Mouse (Mus musculus): Measurements from ENCODE around the gene Mical3. TPM values are rescaled to one million over a fixed set of nuclear protein-coding genes. Genes with fewer than 3 reads are reported as not detected.
A peak's percentile ranks its signal among the peaks of the same experiment; 100 is the strongest.
"Not testable (repeated sequence)": the region's sequence is repeated elsewhere in the genome, so short reads cannot be mapped to it uniquely, and the experiment has no call there.

Gene Mical3
- polyA plus RNA-seq, 1 experiment from 2014 or later: 11.5 TPM

DNA sequence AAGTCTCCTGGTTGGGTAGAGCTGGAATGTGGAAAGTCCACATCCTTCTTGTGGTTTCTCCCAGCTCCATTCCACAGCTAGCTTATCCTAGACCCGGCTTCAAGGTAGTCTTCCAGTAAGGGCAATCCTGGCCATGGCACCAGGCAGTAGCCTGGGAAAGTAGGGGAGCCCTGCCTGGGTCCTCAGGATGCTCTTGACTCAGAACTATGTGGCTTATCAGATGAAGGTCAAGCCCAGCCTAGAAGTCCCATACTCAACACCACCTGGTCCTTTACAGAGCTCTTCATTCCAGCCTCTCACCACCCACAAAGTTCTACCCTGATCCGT lies 215.2 kb downstream of the Mical3 start:
- Histone ChIP-seq H3K9ac (ENCODE audit: low read length) (no peak overlapping the region), H3K27me3 (ENCODE audit: control insufficient read depth, insufficient read depth, low read length) (no peaks in the 10 kb centered on the region), H3K9me3 (replicated peaks; ENCODE audit: control insufficient read depth, low read length) (no peaks in the 10 kb centered on the region), H3K27ac (ENCODE audit: low read length) (peak overlapping the region; percentile 30; the same call in 1 of the 2 replicates), H3K4me3 (replicated peaks; ENCODE audit: low read length) (peak overlapping the region; percentile 69), H3K36me3 (ENCODE audit: control insufficient read depth, insufficient read depth, low read length) (no peaks in the 10 kb centered on the region), H3K4me1 (ENCODE audit: control insufficient read depth, insufficient read depth, low read length) (peaks cover 13% of the 10 kb centered on the region), H3K4me2 (ENCODE audit: low read depth, low read length) (peak overlapping the region; percentile 92)
- ATAC-seq (ENCODE audit: insufficient read depth, low FRiP score): no peak
- whole genome bisulfite sequencing: 26% methylated on average over 2 of the region's 2 CpGs

DNA sequence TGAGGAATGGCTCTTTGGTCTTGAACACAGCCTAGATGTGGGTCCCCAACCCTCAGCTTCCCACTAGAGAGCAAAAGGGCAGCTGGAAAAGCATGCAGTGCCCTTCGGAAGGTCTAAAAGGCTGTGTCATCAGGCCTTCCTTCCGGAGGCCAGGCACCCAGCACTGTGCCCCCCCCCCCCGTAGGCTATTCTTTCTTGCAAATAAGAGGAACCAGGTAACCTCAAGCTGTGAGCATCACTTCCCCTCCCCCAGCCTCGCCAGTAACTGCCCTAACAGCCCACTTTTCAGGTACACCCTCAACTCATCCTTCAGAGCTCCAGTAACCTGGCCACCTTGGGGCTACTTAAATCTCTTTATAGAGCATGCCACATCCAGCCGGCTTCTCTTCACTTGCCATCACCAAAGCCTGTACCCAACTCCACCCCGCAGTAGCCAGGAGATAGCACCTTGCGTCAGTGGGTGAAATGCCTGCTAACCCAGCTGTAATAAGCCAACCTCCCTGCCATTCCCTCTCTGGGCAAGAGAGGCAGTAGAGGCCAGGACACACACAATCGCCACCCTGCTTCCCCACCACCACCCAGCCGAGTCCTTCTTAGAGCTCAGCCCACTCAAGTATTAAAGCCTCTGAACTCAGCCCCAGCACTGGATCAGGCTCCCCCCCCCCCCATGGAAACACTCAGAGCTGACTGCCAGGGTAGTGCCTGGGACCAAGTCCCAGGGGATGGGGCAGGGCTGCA lies 215.7 kb downstream of the Mical3 start:
- H3K36me3 ChIP-seq (ENCODE audit: control insufficient read depth, insufficient read depth, low read length): no peaks in the 10 kb centered on the region
- no peak for ATAC-seq (ENCODE audit: insufficient read depth, low FRiP score)
- 51% methylated on average over 9 of the region's 9 CpGs for WGBS
- no peaks in the 10 kb centered on the region for H3K27me3 ChIP-seq (ENCODE audit: control insufficient read depth, insufficient read depth, low read length)
- no peaks in the 10 kb centered on the region for H3K9me3 ChIP-seq (replicated peaks; ENCODE audit: control insufficient read depth, low read length)
- no peak overlapping the region for H3K9ac ChIP-seq (ENCODE audit: low read length)
- no peak overlapping the region for H3K27ac ChIP-seq (ENCODE audit: low read length)
- no peak overlapping the region for H3K4me3 ChIP-seq (replicated peaks; ENCODE audit: low read length)
- peak overlapping the region; percentile 92; the same call in 1 of the 2 replicates for H3K4me2 ChIP-seq (ENCODE audit: low read depth, low read length)
- peaks cover 13% of the 10 kb centered on the region for H3K4me1 ChIP-seq (ENCODE audit: control insufficient read depth, insufficient read depth, low read length)

DNA sequence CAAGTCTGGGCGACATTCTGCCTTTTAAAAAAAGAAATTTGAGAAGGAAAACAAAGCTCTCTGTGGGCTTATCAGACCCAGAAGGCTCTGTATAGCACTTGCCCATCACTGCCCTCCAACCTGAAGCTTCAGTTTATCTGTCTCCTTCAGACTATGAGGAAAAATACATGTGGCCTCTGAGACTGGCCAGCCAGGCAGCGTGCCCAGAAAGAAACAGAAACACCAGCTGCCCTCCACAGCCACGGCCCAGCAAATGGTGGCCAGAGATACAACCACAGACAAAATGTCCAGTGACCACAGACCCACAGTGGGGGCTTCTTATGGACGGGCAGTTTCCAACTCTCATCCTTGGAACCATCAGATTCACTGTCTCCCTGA lies 216.3 kb downstream of the Mical3 start:
- WGBS: 71% methylated on average over 4 of the region's 4 CpGs
- peaks cover 13% of the 10 kb centered on the region for H3K4me1 ChIP-seq (ENCODE audit: control insufficient read depth, insufficient read depth, low read length)
- no peak for ATAC-seq (ENCODE audit: insufficient read depth, low FRiP score)

DNA sequence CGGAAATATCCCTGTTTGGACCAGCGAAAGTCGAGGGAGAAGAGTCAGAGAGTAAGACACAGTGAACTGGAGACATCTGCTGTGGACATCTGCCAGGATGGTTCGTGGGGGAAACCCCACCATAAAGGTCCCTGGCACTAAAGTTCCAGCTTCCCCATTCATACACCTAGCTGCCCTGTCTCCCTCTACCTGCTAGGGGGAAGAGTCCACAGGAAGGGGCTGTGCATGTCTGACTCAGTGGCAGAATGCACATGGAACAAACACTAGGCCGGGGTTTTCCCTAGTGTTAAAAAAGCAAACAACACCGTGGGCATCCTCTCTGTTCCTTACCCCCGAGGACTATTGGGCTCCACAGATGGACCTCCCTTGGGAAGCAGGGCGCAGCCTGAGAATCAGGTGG lies 217.0 kb downstream of the Mical3 start:
- Histone ChIP-seq H3K4me3 (replicated peaks; ENCODE audit: low read length) (no peak overlapping the region), H3K4me1 (ENCODE audit: control insufficient read depth, insufficient read depth, low read length) (peaks cover 13% of the 10 kb centered on the region), H3K9ac (ENCODE audit: low read length) (no peak overlapping the region), H3K27ac (ENCODE audit: low read length) (no peak overlapping the region), H3K4me2 (ENCODE audit: low read depth, low read length) (no peak overlapping the region), H3K36me3 (ENCODE audit: control insufficient read depth, insufficient read depth, low read length) (no peaks in the 10 kb centered on the region), H3K9me3 (replicated peaks; ENCODE audit: control insufficient read depth, low read length) (no peaks in the 10 kb centered on the region), H3K27me3 (ENCODE audit: control insufficient read depth, insufficient read depth, low read length) (no peaks in the 10 kb centered on the region)
- ATAC-seq (ENCODE audit: insufficient read depth, low FRiP score): no peak
- WGBS: 83% methylated on average over 8 of the region's 8 CpGs

More for the DNA sequence above, 216.3 kb downstream of the Mical3 start:
- H3K4me3 ChIP-seq (replicated peaks; ENCODE audit: low read length): no peak overlapping the region
- no peaks in the 10 kb centered on the region for H3K9me3 ChIP-seq (replicated peaks; ENCODE audit: control insufficient read depth, low read length)
- no peaks in the 10 kb centered on the region for H3K27me3 ChIP-seq (ENCODE audit: control insufficient read depth, insufficient read depth, low read length)
- no peak overlapping the region for H3K9ac ChIP-seq (ENCODE audit: low read length)
- no peak overlapping the region for H3K4me2 ChIP-seq (ENCODE audit: low read depth, low read length)
- no peaks in the 10 kb centered on the region for H3K36me3 ChIP-seq (ENCODE audit: control insufficient read depth, insufficient read depth, low read length)
- no peak overlapping the region for H3K27ac ChIP-seq (ENCODE audit: low read length)

DNA sequence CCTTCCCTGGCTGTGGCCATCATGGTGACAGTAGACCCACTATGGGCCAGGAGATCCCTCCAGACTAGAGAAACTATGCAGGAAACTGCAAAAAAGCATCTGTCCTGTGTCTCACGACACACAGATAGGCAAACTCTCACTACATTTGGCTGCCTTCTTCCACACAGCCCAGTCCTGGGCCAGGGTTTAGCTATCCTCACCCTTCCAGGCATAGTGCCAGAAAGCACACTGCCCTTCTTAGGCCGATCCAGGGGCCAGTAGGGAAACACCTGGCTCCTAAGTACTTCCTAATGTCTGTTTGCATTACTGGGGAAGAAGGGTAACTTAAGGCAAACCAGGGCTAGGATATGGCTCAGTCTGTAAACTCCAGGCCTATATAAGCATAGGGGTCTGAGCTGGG lies 217.9 kb downstream of the Mical3 start:
- WGBS: 37% methylated on average over 2 of the region's 2 CpGs
- H3K9me3 ChIP-seq (replicated peaks; ENCODE audit: control insufficient read depth, low read length): no peaks in the 10 kb centered on the region

DNA sequence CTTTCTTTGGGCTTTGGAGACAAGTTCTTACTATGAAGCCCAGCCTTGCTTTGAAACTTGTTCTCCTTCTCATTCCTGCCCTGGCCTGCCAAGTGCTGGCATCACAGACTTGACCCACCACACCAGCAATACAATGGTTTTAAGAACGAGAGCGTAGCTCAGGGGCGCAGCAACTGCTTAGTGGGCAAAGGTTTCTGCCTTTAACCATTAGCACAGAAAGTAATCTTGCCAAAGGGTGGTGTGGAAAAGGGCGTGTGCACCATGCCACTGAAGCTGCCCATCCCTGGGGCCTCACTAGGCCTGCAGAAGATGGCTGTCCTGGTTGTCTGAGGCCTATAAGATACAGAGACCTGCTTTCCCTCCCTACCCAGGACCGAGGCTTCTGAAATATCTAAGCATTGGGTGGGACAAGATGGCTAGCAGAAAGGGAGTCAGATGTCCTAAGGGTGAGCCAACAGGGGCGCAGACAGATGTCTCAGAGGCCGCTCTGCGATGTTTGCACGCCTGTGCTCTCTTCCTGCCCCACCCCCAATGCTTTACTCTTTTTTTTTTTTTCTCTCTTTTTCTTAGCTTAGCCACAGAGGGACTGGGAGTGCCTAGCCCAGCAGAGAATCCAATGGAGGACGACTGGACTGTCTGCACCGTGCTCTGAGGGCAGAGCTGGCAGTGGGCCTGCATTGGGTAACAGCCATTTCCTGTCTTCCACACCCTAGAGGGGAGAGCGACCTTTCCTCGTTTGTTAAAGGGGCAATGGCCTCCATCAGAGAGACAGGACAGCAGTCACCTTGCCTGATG lies 219.4 kb downstream of the Mical3 start:
- Histone ChIP-seq H3K4me2 (ENCODE audit: low read depth, low read length) (no peak overlapping the region), H3K36me3 (ENCODE audit: control insufficient read depth, insufficient read depth, low read length) (no peaks in the 10 kb centered on the region), H3K27me3 (ENCODE audit: control insufficient read depth, insufficient read depth, low read length) (no peaks in the 10 kb centered on the region), H3K4me3 (replicated peaks; ENCODE audit: low read length) (no peak overlapping the region), H3K9me3 (replicated peaks; ENCODE audit: control insufficient read depth, low read length) (no peaks in the 10 kb centered on the region), H3K27ac (ENCODE audit: low read length) (no peak overlapping the region), H3K4me1 (ENCODE audit: control insufficient read depth, insufficient read depth, low read length) (peaks cover 10% of the 10 kb centered on the region), H3K9ac (ENCODE audit: low read length) (no peak overlapping the region)
- 62% methylated on average over 13 of the region's 13 CpGs for WGBS
- ATAC-seq (ENCODE audit: insufficient read depth, low FRiP score): no peak

More for the DNA sequence above, 217.9 kb downstream of the Mical3 start:
- H3K27me3 ChIP-seq (ENCODE audit: control insufficient read depth, insufficient read depth, low read length): no peaks in the 10 kb centered on the region
- no peak overlapping the region for H3K27ac ChIP-seq (ENCODE audit: low read length)
- ATAC-seq (ENCODE audit: insufficient read depth, low FRiP score): no peak
- H3K9ac ChIP-seq (ENCODE audit: low read length): no peak overlapping the region
- peaks cover 13% of the 10 kb centered on the region for H3K4me1 ChIP-seq (ENCODE audit: control insufficient read depth, insufficient read depth, low read length)
- no peaks in the 10 kb centered on the region for H3K36me3 ChIP-seq (ENCODE audit: control insufficient read depth, insufficient read depth, low read length)
- no peak overlapping the region for H3K4me3 ChIP-seq (replicated peaks; ENCODE audit: low read length)
- H3K4me2 ChIP-seq (ENCODE audit: low read depth, low read length): no peak overlapping the region

DNA sequence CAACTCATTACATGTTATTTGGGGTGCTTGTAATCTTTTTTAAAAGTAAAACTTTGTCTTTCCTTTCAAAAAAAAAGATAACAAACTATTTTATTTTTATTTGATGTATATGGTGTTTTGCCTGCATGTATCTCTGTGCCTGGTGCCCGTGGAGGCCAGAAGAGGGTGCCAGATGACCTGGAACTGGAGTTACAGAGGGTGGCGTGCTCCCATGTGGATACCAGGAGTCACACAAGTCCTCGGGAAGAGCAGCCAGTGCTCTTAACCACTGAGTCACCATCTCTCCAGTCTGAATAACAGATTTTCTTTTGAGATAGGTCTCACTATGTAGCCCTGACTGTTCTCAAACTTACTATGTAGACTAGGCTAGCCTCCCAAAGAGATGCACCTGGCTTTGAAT lies 221.3 kb downstream of the Mical3 start:
- 80% methylated on average over 3 of the region's 3 CpGs for WGBS
- H3K4me3 ChIP-seq (replicated peaks; ENCODE audit: low read length): no peak overlapping the region
- no peaks in the 10 kb centered on the region for H3K27me3 ChIP-seq (ENCODE audit: control insufficient read depth, insufficient read depth, low read length)
- no peak overlapping the region for H3K9ac ChIP-seq (ENCODE audit: low read length)
- H3K36me3 ChIP-seq (ENCODE audit: control insufficient read depth, insufficient read depth, low read length): no peaks in the 10 kb centered on the region
- no peak for ATAC-seq (ENCODE audit: insufficient read depth, low FRiP score)
- H3K4me2 ChIP-seq (ENCODE audit: low read depth, low read length): no peak overlapping the region
- no peak overlapping the region for H3K27ac ChIP-seq (ENCODE audit: low read length)
- H3K4me1 ChIP-seq (ENCODE audit: control insufficient read depth, insufficient read depth, low read length): no peaks in the 10 kb centered on the region; the same call in 1 of the 2 replicates
- no peaks in the 10 kb centered on the region for H3K9me3 ChIP-seq (replicated peaks; ENCODE audit: control insufficient read depth, low read length)

DNA sequence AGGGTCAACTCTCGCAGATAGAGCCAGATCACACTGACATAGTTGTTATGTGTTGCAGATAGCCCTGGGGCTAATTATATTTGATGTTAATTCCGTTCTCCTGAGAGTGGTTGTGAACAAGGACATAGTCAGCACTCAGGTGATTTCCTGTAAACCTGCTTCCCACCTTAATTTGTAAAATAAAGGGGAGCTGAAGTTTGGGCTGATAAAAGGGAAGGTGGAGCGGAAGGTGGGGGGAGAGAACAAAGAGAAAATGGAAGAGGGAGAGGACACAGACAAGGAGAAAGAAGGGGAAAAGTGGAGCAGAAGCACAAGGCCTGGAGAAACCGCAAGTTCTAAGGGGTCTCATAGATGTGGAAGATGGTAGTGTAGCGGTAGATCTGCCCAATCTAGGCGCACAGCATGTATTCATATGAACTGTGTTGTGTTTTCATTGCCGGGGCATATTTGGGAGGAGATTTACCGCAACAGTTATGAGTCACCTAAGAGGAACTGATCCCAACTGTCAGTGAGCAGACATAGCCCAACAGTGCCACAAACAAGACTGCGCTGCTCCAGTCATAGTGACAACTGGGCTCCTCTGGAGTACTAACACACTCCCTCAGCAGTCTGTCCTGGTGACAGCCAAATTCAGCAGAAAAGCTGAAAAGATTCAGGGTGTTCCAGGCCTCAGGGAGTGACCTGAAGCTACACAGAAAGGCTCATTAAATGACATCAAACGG lies 222.8 kb downstream of the Mical3 start:
- ATAC-seq (ENCODE audit: insufficient read depth, low FRiP score); H3K9me3 ChIP-seq (replicated peaks; ENCODE audit: control insufficient read depth, low read length); H3K4me1 ChIP-seq (ENCODE audit: control insufficient read depth, insufficient read depth, low read length); H3K4me2 ChIP-seq (ENCODE audit: low read depth, low read length); H3K9ac ChIP-seq (ENCODE audit: low read length); H3K27me3 ChIP-seq (ENCODE audit: control insufficient read depth, insufficient read depth, low read length); H3K4me3 ChIP-seq (replicated peaks; ENCODE audit: low read length); H3K36me3 ChIP-seq (ENCODE audit: control insufficient read depth, insufficient read depth, low read length); H3K27ac ChIP-seq (ENCODE audit: low read length): not testable (repeated sequence)
- 88% methylated on average over 9 of the region's 10 CpGs for WGBS

DNA sequence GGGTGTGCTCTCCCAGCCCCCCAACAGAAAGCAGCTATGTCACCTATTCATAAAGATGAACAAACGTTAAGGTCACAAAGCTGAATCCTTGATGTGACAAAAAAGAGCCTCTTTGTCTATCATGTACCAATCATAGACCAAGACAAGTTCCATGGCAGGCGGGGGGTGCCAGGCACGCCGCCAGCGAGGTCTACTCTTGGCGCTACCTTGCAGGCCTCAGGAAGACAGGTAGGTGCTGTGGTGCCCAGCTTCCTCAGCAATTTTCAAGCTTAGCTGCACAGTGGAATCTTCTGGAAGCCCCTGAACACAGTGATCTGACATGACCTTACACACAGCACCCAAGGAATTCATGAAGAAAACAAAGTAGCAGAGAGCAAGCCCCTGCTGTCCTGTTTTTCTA lies 224.3 kb downstream of the Mical3 start:
- no peaks in the 10 kb centered on the region for H3K27me3 ChIP-seq (ENCODE audit: control insufficient read depth, insufficient read depth, low read length)

More for the DNA sequence above, 224.3 kb downstream of the Mical3 start:
- Histone ChIP-seq H3K4me3 (replicated peaks; ENCODE audit: low read length) (no peak overlapping the region), H3K9me3 (replicated peaks; ENCODE audit: control insufficient read depth, low read length) (no peaks in the 10 kb centered on the region), H3K9ac (ENCODE audit: low read length) (no peak overlapping the region), H3K4me2 (ENCODE audit: low read depth, low read length) (no peak overlapping the region), H3K27ac (ENCODE audit: low read length) (no peak overlapping the region), H3K4me1 (ENCODE audit: control insufficient read depth, insufficient read depth, low read length) (no peaks in the 10 kb centered on the region; the same call in 1 of the 2 replicates), H3K36me3 (ENCODE audit: control insufficient read depth, insufficient read depth, low read length) (no peaks in the 10 kb centered on the region)
- 90% methylated on average over 6 of the region's 6 CpGs for WGBS
- ATAC-seq (ENCODE audit: insufficient read depth, low FRiP score): no peak
